Comparison of ENCODE assay signal across 1 mouse cellular context in the genomic region with DNA sequence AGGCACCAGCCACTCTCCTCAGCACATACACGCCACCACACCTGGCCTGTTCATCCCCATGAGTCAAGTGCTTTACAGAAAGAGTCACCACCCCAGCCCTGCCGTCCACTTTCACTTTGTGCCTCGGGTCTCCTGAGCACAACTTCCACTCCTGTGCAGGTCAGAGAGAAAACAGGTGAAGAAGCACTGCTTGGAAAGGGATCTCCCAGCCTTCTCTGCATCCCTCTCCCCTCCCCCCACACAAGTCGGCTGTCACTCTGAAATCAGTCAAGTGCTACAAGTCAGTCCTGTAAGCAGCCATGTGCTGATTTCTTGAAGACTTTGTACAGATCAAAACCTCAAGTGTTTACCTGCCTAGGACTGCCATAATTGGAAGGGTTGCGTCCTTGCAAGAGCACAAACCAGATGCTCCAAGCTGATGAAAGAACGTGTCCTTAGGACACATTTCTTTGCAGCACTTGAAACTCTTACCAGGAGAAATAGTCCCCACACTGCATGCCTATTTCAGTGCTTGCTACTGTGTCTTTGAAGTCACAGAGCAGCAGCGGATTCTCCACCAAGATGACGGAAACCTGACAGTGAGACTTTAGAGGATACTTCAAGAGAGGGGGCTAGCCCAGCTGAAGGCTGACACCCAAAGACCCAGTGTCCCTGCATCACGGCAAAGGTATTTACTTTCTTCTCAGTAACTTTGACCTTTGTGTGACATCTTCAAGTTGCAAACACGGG.
A peak's percentile ranks its signal among the peaks of the same experiment; 100 is the strongest.
TF ChIP-seq lines count a peak whose summit lies in the region.

No protein-coding gene starts in this region.

TF ChIP-seq in CH12.LX, 34 proteins besides CTCF, POLR2A, EP300 and RAD21 (continued from another document):
- TF ChIP-seq MEF2A (IDR thresholded peaks at IDR 0.05; ENCODE audit: borderline replicate concordance, low read depth, low read length) (0 out of 2 replicates have a peak, but pooled peaks have one; percentile 20), USF1 (IDR thresholded peaks at IDR 0.05; ENCODE audit: low read depth, low read length) (no peak), UBTF (IDR thresholded peaks at IDR 0.05; ENCODE audit: low read depth, low read length) (no peak), MYC (IDR thresholded peaks at IDR 0.05; ENCODE audit: low read depth, low read length) (peak; percentile 63; the same call in 1 of the 2 replicates), ELF1 (IDR thresholded peaks at IDR 0.05; ENCODE audit: low read depth, low read length) (no peak), CHD2 (IDR thresholded peaks at IDR 0.05; ENCODE audit: low read length) (0 out of 2 replicates have a peak, but pooled peaks have one; percentile 57), GABPA (IDR thresholded peaks at IDR 0.05; ENCODE audit: insufficient replicate concordance, low read depth, low read length) (no peak), USF2 (conservative IDR thresholded peaks at IDR 0.05; ENCODE audit: low read depth, low read length) (no peak), MAFK (IDR thresholded peaks at IDR 0.05; ENCODE audit: insufficient replicate concordance, low read length) (no peak), JUND (conservative IDR thresholded peaks at IDR 0.05; ENCODE audit: low read depth, low read length) (no peak), MAX (IDR thresholded peaks at IDR 0.05; ENCODE audit: low read length) (no peak), KAT2A (IDR thresholded peaks at IDR 0.05; ENCODE audit: insufficient replicate concordance, low read length) (no peak), JUN (IDR thresholded peaks at IDR 0.05; ENCODE audit: insufficient read depth, low read depth, low read length) (no peak)
